Mouse (Mus musculus) spleen, postnatal 36 days (tissue): ENCODE measurements around the gene Apom.
A peak's percentile ranks its signal among the peaks of the same experiment; 100 is the strongest.

Experiments
- DNase-seq, 2 experiments: peaks; one replicate each; pipeline ENCODE4 v3.0.0; 2022; ENCODE audit warnings: low spot score in 2 of 2, mixed read lengths in 1 of 2

The Apom gene

GRCm38 (mm10) chr17:35158850-35159593 lies 27.2 kb upstream of the Apom start:
- DNase-seq = no peak

- DNase-seq = no peak
Measured at GRCm38 (mm10) chr17:35157661-35158175, 25.9 kb upstream of the Apom start.

GRCm38 (mm10) chr17:35157254-35157653 lies 25.4 kb upstream of the Apom start:
- no peak for DNase-seq

GRCm38 (mm10) chr17:35156461-35157200 lies 24.8 kb upstream of the Apom start:
- no peak for DNase-seq

- DNase-seq = no peak
Measured at GRCm38 (mm10) chr17:35155451-35155850, 23.6 kb upstream of the Apom start.

- DNase-seq = no peak
Measured at GRCm38 (mm10) chr17:35154616-35155015, 22.8 kb upstream of the Apom start.

GRCm38 (mm10) chr17:35153931-35154330 lies 22.1 kb upstream of the Apom start:
- DNase-seq = no peak

- DNase-seq = no peak
Measured at GRCm38 (mm10) chr17:35153077-35153476, 21.2 kb upstream of the Apom start.

- DNase-seq = no peak
Measured at GRCm38 (mm10) chr17:35152121-35152520, 20.3 kb upstream of the Apom start.

- no peak for DNase-seq
Measured at GRCm38 (mm10) chr17:35147922-35148639, 16.2 kb upstream of the Apom start.

- no peak for DNase-seq
Measured at GRCm38 (mm10) chr17:35147348-35147747, 15.5 kb upstream of the Apom start.

- DNase-seq = no peak
Measured at GRCm38 (mm10) chr17:35146139-35146538, 14.3 kb upstream of the Apom start.

- DNase-seq = no peak
Measured at GRCm38 (mm10) chr17:35141971-35142370, 10.1 kb upstream of the Apom start.

GRCm38 (mm10) chr17:35140490-35140996 lies 8.7 kb upstream of the Apom start:
- DNase-seq = no peak

GRCm38 (mm10) chr17:35139269-35139668 lies 7.4 kb upstream of the Apom start:
- no peak for DNase-seq

GRCm38 (mm10) chr17:35135591-35136320 lies 3.9 kb upstream of the Apom start:
- no peak for DNase-seq

- DNase-seq = peak; percentile 89 to 92
Measured at GRCm38 (mm10) chr17:35134801-35135590, 3.1 kb upstream of the Apom start, which contains the start of gene Bag6. Gene Bag6, plus strand, starts transcription at chr17:35135178.

- DNase-seq = no peak
Measured at GRCm38 (mm10) chr17:35133517-35133916, 1.7 kb upstream of the Apom start.

- DNase-seq = no peak
Measured at GRCm38 (mm10) chr17:35132174-35132560, 317 bp upstream of the Apom start.

- DNase-seq = no peak
Measured at GRCm38 (mm10) chr17:35131038-35131437, 812 bp downstream of the Apom start.

GRCm38 (mm10) chr17:35128996-35129395 lies 2.9 kb downstream of the Apom start:
- DNase-seq = no peak
